Mouse (Mus musculus) limb, embryonic 14.5 days (tissue): ENCODE results near the gene Pou2f3. TPM values are rescaled to one million over a fixed set of nuclear protein-coding genes. Genes with fewer than 3 reads are reported as not detected.
A peak's percentile ranks its signal among the peaks of the same experiment; 100 is the strongest.

Experiments
- ATAC-seq: fragments of 200-750 bp; cut with Nextera tagmentation; 2 replicates; pipeline ENCODE4 v1.8.0; 2017; ENCODE audit warnings: low read depth, moderate number of reproducible peaks, moderate TSS enrichment; ENCODE audit not compliant: low FRiP score
- DNase-seq: peaks from one replicate; pipeline ENCODE4 v3.0.0-alpha.2; 2015; ENCODE audit warnings: low spot score
- H3K27ac ChIP-seq: fragments of 300-500 bp; sonication (generic); replicated peaks from 2 replicates; pipeline ENCODE4 v1.5.1; 2014; ENCODE audit warnings: low read depth, mild to moderate bottlenecking, low read length, moderate library complexity, mixed read lengths
- H3K27me3 ChIP-seq: fragments of 300-500 bp; sonication (generic); 2 replicates; pipeline ENCODE4 v1.6.1; 2014; ENCODE audit warnings: low read length, mixed read lengths; ENCODE audit not compliant: control insufficient read depth, insufficient read depth
- H3K36me3 ChIP-seq: fragments of 300-500 bp; sonication (generic); 2 replicates; pipeline ENCODE4 v1.6.1; 2014; ENCODE audit warnings: mild to moderate bottlenecking, low read length, moderate library complexity, mixed read lengths; ENCODE audit not compliant: control insufficient read depth, insufficient read depth
- H3K4me1 ChIP-seq: fragments of 300-500 bp; sonication (generic); 2 replicates; pipeline ENCODE4 v1.6.1; 2014; ENCODE audit warnings: antibody characterized with exemption, low read length, mixed read lengths; ENCODE audit not compliant: control insufficient read depth, insufficient read depth
- H3K4me2 ChIP-seq: fragments of 300-500 bp; sonication (generic); replicated peaks from 2 replicates; pipeline ENCODE4 v1.6.1; 2014; ENCODE audit warnings: low read depth, mild to moderate bottlenecking, low read length, moderate library complexity; ENCODE audit not compliant: severe bottlenecking
- H3K4me3 ChIP-seq: fragments of 300-500 bp; sonication (generic); replicated peaks from 2 replicates; pipeline ENCODE4 v1.5.1; 2014; ENCODE audit warnings: low read length
- H3K9ac ChIP-seq: fragments of 300-500 bp; sonication (generic); 2 replicates; pipeline ENCODE4 v1.6.1; 2014; ENCODE audit warnings: mild to moderate bottlenecking, low read depth, low read length, moderate library complexity; ENCODE audit not compliant: severe bottlenecking
- H3K9me3 ChIP-seq: fragments of 300-500 bp; sonication (generic); 2 replicates; pipeline ENCODE4 v1.6.1; 2016; ENCODE audit warnings: low read length; ENCODE audit not compliant: control insufficient read depth
- POLR2A ChIP-seq: fragments of 200-500 bp; IDR thresholded peaks from 2 replicates; pipeline ENCODE4 v1.8.0; 2012; ENCODE audit warnings: inconsistent platforms, mild to moderate bottlenecking, moderate library complexity, borderline replicate concordance; ENCODE audit not compliant: insufficient read depth, insufficient read length; ENCODE audit errors: extremely low read depth
- WGBS: fragments of 180-500 bp; shearing (Covaris S2); extraction: QIAGEN DNeasy Blood & Tissue Kit; methylation state at CpG from one replicate; pipeline ENCODE4 v1.1.7; 2014; 5-methylcytosine and 5-hydroxymethylcytosine counted together
- polyA plus RNA-seq, 2 experiments: library from polyadenylated mRNA; depleted of rRNA in 1 of 2; stranded (reverse) in 1 of 2; unstranded in 1 of 2; fragments of >200 nt; fragmentation: Nextera tagmentation in 1 of 2; extraction: Ambion mirVana in 1 of 2; gene quantifications; 2 replicates each; pipeline versions ENCODE4 v1.2.1 to v1.2.3; 2012 to 2014

The Pou2f3 gene
- polyA plus RNA-seq, 2 experiments: 6.9 to 7.9 TPM

- DNase-seq: no peak
- peaks cover 37% of the 10 kb centered on the region; the same call in 1 of the 2 replicates for H3K4me1 ChIP-seq
- TF ChIP-seq POLR2A: no peak
- no peak overlapping the region for H3K9ac ChIP-seq
- no peaks in the 10 kb centered on the region for H3K27me3 ChIP-seq
- no peak overlapping the region for H3K4me3 ChIP-seq
- H3K9me3 ChIP-seq: no peaks in the 10 kb centered on the region
- WGBS: 91% methylated on average over 8 of the region's 8 CpGs
- H3K27ac ChIP-seq: no peak overlapping the region
- no peak for ATAC-seq
- H3K36me3 ChIP-seq: peaks cover 59% of the 10 kb centered on the region
- no peak overlapping the region for H3K4me2 ChIP-seq
Observed at GRCm38 (mm10) chr9:43227626-43228025, 17.5 kb upstream of the Pou2f3 start.

- ATAC-seq (no peak), DNase-seq (no peak)
- no peak overlapping the region for H3K9ac ChIP-seq
- WGBS: 63% methylated on average over 9 of the region's 9 CpGs
- H3K4me1 ChIP-seq: peaks cover 29% of the 10 kb centered on the region; the same call in 1 of the 2 replicates
- no peaks in the 10 kb centered on the region for H3K27me3 ChIP-seq
- H3K4me2 ChIP-seq: no peak overlapping the region
- no peak overlapping the region for H3K27ac ChIP-seq
- H3K9me3 ChIP-seq: no peaks in the 10 kb centered on the region
- no peak overlapping the region for H3K4me3 ChIP-seq
- no peak for TF ChIP-seq POLR2A
- H3K36me3 ChIP-seq: peaks cover 65% of the 10 kb centered on the region
Observed at GRCm38 (mm10) chr9:43226573-43227160, 16.5 kb upstream of the Pou2f3 start.

GRCm38 (mm10) chr9:43225481-43225880 lies 15.3 kb upstream of the Pou2f3 start:
- Histone ChIP-seq H3K27ac (peak overlapping the region; percentile 9; the same call in 1 of the 2 replicates), H3K36me3 (peaks cover 66% of the 10 kb centered on the region), H3K4me2 (no peak overlapping the region), H3K9me3 (no peaks in the 10 kb centered on the region), H3K4me1 (peaks cover 29% of the 10 kb centered on the region; the same call in 1 of the 2 replicates), H3K27me3 (no peaks in the 10 kb centered on the region), H3K9ac (no peak overlapping the region), H3K4me3 (no peak overlapping the region)
- no peak for TF ChIP-seq POLR2A
- ATAC-seq (no peak), DNase-seq (no peak)
- 0% methylated on average over 2 of the region's 2 CpGs for WGBS

- no peaks in the 10 kb centered on the region for H3K9me3 ChIP-seq
- 52% methylated on average over 11 of the region's 11 CpGs for WGBS
- H3K9ac ChIP-seq: no peak overlapping the region
- H3K36me3 ChIP-seq: peaks cover 66% of the 10 kb centered on the region
- DNase-seq: no peak
- peaks cover 28% of the 10 kb centered on the region; the same call in 1 of the 2 replicates for H3K4me1 ChIP-seq
- no peak overlapping the region for H3K4me2 ChIP-seq
- TF ChIP-seq POLR2A: no peak
- ATAC-seq: no peak
- 0 out of 2 replicates have a peak overlapping the region, but pooled peaks have one; percentile 9 for H3K27ac ChIP-seq
- H3K27me3 ChIP-seq: no peaks in the 10 kb centered on the region
- no peak overlapping the region for H3K4me3 ChIP-seq
Observed at GRCm38 (mm10) chr9:43224771-43225355, 14.7 kb upstream of the Pou2f3 start.

- Histone ChIP-seq H3K36me3 (peaks cover 53% of the 10 kb centered on the region), H3K27ac (no peak overlapping the region), H3K27me3 (no peaks in the 10 kb centered on the region), H3K4me3 (no peak overlapping the region), H3K4me1 (peaks cover 21% of the 10 kb centered on the region; the same call in 1 of the 2 replicates), H3K9me3 (no peaks in the 10 kb centered on the region), H3K4me2 (no peak overlapping the region), H3K9ac (no peak overlapping the region)
- no peak for DNase-seq
- ATAC-seq: no peak
- TF ChIP-seq POLR2A: no peak
- WGBS: 46% methylated on average over 8 of the region's 8 CpGs
Observed at GRCm38 (mm10) chr9:43222429-43222715, 12.2 kb upstream of the Pou2f3 start.
